Mouse (Mus musculus) stomach, embryonic 15.5 days (tissue): ENCODE measurements at regions not wholly inside any gene's neighbourhood (a gene's known extent, or its start where the extent isn't known, plus 50 kb on each side); places are given as distances from the start of the nearest gene placed in this dataset.

Experiments
- ATAC-seq: fragments of 200-750 bp; cut with Nextera tagmentation; 2 replicates; pipeline ENCODE4 v1.8.0; 2017; ENCODE audit warnings: low read depth, moderate number of reproducible peaks, moderate TSS enrichment; ENCODE audit not compliant: insufficient read depth, low FRiP score
- H3K27ac ChIP-seq: fragments of 300-500 bp; sonication (generic); 2 replicates; pipeline ENCODE4 v1.5.1; 2015; ENCODE audit warnings: mild to moderate bottlenecking, inconsistent platforms
- H3K27me3 ChIP-seq: fragments of 300-500 bp; sonication (generic); replicated peaks from 2 replicates; pipeline ENCODE4 v1.6.1; 2015; ENCODE audit warnings: inconsistent platforms
- H3K36me3 ChIP-seq: fragments of 300-500 bp; sonication (generic); 2 replicates; pipeline ENCODE4 v1.6.1; 2015; ENCODE audit warnings: inconsistent platforms
- H3K4me1 ChIP-seq: fragments of 300-500 bp; sonication (generic); 2 replicates; pipeline ENCODE4 v1.6.1; 2015; ENCODE audit warnings: inconsistent platforms
- H3K4me2 ChIP-seq: fragments of 300-500 bp; sonication (generic); 2 replicates; pipeline ENCODE4 v1.6.1; 2015; ENCODE audit warnings: mild to moderate bottlenecking, inconsistent platforms
- H3K4me3 ChIP-seq: fragments of 300-500 bp; sonication (generic); replicated peaks from 2 replicates; pipeline ENCODE4 v1.5.1; 2015; ENCODE audit warnings: inconsistent platforms
- H3K9ac ChIP-seq: fragments of 300-500 bp; sonication (generic); 2 replicates; pipeline ENCODE4 v1.6.1; 2015; ENCODE audit warnings: inconsistent platforms
- H3K9me3 ChIP-seq: fragments of 300-500 bp; sonication (generic); 2 replicates; pipeline ENCODE4 v1.6.1; 2016; ENCODE audit warnings: inconsistent platforms
- WGBS: fragments of 180-500 bp; shearing (Covaris S2); methylation state at CpG from one replicate; pipeline ENCODE4 v1.1.7; 2015; 5-methylcytosine and 5-hydroxymethylcytosine counted together

DNA sequence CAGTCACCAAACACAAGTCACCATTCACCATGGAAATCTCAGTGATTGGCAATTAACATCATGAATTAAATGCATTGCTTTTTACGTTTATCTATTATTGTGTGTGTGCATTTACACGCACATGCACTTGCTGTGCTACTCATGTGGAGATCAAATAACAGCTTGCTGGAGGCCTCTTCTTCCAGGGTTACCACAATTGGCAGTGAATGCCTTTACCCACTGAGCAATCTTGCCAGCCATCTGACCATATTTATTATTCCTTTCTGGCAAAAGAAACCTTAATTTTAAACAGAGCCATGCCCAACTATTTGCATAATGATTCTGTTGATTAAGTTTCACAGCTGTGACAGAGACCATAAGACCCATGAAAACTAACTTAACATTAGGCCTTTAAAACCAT lies 494.5 kb upstream of the 4930412O13Rik start:
- H3K4me3 ChIP-seq = no peak overlapping the region
- no peak for ATAC-seq

DNA sequence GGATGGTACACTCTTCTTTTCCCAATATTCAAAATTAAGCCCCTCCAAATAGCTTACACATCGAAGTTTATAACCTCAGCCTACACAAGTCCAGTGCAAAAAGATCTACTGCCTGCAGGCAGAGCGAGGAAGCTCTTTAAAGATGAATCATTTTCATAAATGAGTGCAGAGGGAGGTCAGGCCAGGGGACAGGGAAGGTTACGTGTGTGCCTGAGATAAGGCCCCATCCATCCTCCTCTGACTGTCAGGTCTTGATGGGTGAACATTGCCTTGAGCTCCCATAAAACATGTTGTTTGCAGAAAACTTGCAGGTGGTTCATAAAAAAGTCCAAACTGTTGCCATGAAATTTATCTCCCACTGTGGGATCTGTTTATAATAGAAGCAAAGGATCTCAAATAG lies 493.0 kb upstream of the 4930412O13Rik start:
- WGBS = 27% methylated on average over 3 of the region's 3 CpGs
- ATAC-seq = no peak
- H3K9me3 ChIP-seq = no peaks in the 10 kb centered on the region
- no peak overlapping the region for H3K4me3 ChIP-seq
- no peaks in the 10 kb centered on the region for H3K4me1 ChIP-seq
- no peak overlapping the region for H3K27ac ChIP-seq
- H3K9ac ChIP-seq = no peak overlapping the region
- H3K27me3 ChIP-seq = no peaks in the 10 kb centered on the region
- no peaks in the 10 kb centered on the region for H3K36me3 ChIP-seq
- H3K4me2 ChIP-seq = no peak overlapping the region

More for the DNA sequence above, 494.5 kb upstream of the 4930412O13Rik start:
- H3K4me2 ChIP-seq = no peak overlapping the region
- no peaks in the 10 kb centered on the region for H3K4me1 ChIP-seq
- H3K9ac ChIP-seq = no peak overlapping the region
- H3K36me3 ChIP-seq = no peaks in the 10 kb centered on the region
- WGBS = 84% methylated on average over 2 of the region's 2 CpGs
- H3K9me3 ChIP-seq = no peaks in the 10 kb centered on the region
- no peaks in the 10 kb centered on the region for H3K27me3 ChIP-seq
- no peak overlapping the region for H3K27ac ChIP-seq

DNA sequence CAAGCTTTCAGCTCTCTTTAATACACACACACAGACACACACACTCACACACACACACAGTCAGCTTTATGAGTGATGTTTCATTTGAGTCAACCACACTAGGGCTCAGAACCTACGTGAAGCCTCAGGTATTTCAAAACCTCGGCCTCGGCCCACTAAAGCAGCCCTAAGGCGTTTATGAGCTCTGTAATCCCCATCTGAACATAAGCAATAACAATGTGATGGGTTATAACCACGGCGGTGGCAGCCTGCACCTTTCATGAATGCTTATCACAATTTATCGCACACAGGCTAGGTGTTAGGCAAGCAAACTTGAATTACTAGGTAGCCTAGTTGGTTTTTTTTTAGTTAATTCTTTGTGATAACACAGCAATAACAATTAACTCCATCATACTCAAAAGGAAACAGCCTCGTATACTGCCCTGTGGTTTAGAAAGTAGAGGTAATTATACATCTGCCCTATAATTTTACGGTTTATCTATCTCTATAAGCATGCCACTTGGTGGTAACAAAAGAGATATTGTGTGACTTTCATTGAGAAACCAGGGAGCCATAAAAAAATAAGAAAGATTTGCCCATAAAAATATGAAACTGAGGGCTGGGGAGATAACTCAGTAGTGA lies 485.6 kb upstream of the 4930412O13Rik start:
- Histone ChIP-seq H3K36me3 (no peaks in the 10 kb centered on the region), H3K4me2 (no peak overlapping the region), H3K9ac (no peak overlapping the region), H3K9me3 (no peaks in the 10 kb centered on the region), H3K27ac (no peak overlapping the region), H3K27me3 (no peaks in the 10 kb centered on the region), H3K4me1 (no peaks in the 10 kb centered on the region), H3K4me3 (no peak overlapping the region)
- ATAC-seq = no peak
- 73% methylated on average over 9 of the region's 9 CpGs for WGBS

DNA sequence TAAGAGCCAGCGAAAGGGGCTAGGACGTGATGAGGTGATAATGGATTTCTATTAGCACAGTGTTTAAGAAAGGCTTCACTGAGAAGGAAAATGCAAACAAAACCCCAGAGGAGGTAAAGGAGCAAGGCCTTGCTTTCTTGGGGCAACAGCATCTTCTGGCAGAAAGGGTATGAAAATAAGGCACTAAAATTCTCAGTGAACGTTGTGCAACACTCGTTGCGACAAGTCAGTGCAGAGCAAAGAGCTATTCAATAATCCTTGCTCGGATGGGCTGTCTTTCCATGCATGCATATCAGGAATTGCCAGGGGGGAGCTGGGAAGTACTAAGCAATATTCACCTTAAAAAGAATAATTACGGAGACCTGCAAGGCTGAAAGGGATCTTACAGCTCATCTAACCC lies 479.6 kb upstream of the 4930412O13Rik start:
- Histone ChIP-seq H3K36me3 (no peaks in the 10 kb centered on the region), H3K4me2 (no peak overlapping the region), H3K9ac (no peak overlapping the region), H3K27ac (no peak overlapping the region), H3K4me1 (no peaks in the 10 kb centered on the region), H3K4me3 (no peak overlapping the region), H3K27me3 (no peaks in the 10 kb centered on the region), H3K9me3 (no peaks in the 10 kb centered on the region)
- 73% methylated on average over 7 of the region's 7 CpGs for WGBS
- no peak for ATAC-seq

DNA sequence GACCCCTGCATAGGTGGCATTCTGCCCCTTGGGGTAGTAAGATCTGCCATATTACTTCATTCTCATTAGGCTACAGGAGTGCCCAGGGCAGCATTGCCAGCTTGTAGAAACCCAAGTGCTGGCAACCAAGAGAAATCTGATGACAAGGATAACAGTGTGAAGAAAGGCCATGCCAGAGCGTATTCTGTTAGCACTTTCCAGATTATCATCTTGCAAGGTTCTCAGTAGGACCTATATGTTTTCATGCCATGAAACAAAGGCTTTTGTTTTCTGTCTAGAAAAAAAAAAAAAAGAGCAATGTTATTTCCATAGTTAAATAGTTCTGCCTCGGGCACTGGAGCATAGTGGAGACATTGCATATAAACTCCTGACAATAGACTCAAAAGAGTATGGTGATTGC lies 478.8 kb upstream of the 4930412O13Rik start:
- H3K4me1 ChIP-seq = no peaks in the 10 kb centered on the region
- no peak overlapping the region for H3K9ac ChIP-seq
- no peak overlapping the region for H3K4me2 ChIP-seq
- WGBS = 79% methylated on average over 2 of the region's 2 CpGs
- H3K9me3 ChIP-seq = no peaks in the 10 kb centered on the region
- H3K27me3 ChIP-seq = no peaks in the 10 kb centered on the region
- H3K4me3 ChIP-seq = no peak overlapping the region
- H3K36me3 ChIP-seq = no peaks in the 10 kb centered on the region
- ATAC-seq = no peak
- H3K27ac ChIP-seq = no peak overlapping the region

DNA sequence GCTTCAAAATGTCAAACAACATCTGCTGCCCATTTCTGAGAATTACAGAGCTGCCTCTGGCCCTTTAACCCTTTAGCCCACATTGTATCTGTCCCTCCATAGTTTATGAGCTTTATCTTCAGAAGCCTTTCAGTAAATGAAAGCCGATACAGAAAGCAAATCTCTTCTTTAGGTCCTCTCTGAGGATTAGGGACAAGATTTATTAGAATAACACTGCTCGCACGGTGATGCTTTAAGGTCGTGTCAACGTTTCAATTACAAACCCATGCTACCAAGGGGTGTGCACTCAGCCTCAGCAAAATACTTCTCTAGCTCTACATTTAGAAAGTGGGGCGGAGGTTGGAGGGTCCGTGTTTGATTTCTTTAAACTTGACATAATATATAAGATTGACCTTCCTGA lies 472.0 kb upstream of the 4930412O13Rik start:
- H3K4me2 ChIP-seq = no peak overlapping the region
- no peaks in the 10 kb centered on the region for H3K9me3 ChIP-seq
- no peaks in the 10 kb centered on the region for H3K4me1 ChIP-seq
- no peak for ATAC-seq
- no peak overlapping the region for H3K4me3 ChIP-seq
- no peaks in the 10 kb centered on the region for H3K27me3 ChIP-seq
- H3K36me3 ChIP-seq = no peaks in the 10 kb centered on the region
- WGBS = 33% methylated on average over 7 of the region's 7 CpGs
- no peak overlapping the region for H3K27ac ChIP-seq
- H3K9ac ChIP-seq = no peak overlapping the region

DNA sequence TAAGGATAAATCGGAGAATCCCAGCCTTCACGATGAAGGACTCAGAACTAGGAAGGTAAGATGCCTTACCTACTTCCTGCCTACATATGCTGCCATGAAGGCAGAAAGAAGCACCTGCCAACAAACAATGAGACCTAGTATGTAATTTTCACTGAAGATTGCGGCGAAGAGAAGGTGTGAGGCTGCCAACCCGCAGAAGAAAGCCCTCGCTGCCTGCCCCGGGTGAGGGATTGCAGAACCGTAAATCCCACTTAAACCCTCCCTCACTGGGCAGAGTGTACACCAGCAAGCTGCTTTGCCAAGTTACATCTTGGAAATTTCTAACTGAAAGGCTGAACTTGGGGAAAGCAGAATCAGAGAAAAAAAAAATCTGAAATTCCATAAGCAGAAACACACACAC lies 458.4 kb upstream of the 4930412O13Rik start:
- Histone ChIP-seq H3K9ac (no peak overlapping the region), H3K4me1 (no peaks in the 10 kb centered on the region), H3K9me3 (no peaks in the 10 kb centered on the region), H3K4me2 (no peak overlapping the region), H3K27ac (no peak overlapping the region), H3K36me3 (no peaks in the 10 kb centered on the region), H3K4me3 (no peak overlapping the region), H3K27me3 (no peaks in the 10 kb centered on the region)
- WGBS = 69% methylated on average over 8 of the region's 8 CpGs
- ATAC-seq = no peak

DNA sequence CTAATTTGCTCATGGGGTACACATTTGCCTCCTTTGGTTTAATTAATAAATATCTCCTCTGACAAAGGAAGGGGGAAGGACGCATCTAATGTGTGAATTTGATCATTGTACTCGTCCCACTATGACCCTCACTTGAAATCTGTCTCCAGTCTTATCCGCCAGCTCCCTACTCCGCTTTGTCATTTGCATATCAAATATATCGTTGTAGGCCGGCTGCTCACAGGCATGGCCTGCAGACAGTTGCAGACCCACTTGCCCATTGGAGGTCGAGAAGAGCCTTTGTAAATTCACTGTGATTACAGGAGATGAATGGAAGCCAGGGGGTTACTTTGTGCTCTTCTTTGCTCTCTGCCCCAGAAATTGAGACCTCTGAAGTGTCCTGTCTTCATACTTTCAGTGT lies 457.5 kb upstream of the 4930412O13Rik start:
- H3K27ac ChIP-seq = no peak overlapping the region
- no peaks in the 10 kb centered on the region for H3K9me3 ChIP-seq
- no peaks in the 10 kb centered on the region for H3K27me3 ChIP-seq
- H3K9ac ChIP-seq = no peak overlapping the region
- H3K4me2 ChIP-seq = no peak overlapping the region
- H3K36me3 ChIP-seq = no peaks in the 10 kb centered on the region
- no peak for ATAC-seq
- 52% methylated on average over 7 of the region's 7 CpGs for WGBS
- no peak overlapping the region for H3K4me3 ChIP-seq
- no peaks in the 10 kb centered on the region for H3K4me1 ChIP-seq

DNA sequence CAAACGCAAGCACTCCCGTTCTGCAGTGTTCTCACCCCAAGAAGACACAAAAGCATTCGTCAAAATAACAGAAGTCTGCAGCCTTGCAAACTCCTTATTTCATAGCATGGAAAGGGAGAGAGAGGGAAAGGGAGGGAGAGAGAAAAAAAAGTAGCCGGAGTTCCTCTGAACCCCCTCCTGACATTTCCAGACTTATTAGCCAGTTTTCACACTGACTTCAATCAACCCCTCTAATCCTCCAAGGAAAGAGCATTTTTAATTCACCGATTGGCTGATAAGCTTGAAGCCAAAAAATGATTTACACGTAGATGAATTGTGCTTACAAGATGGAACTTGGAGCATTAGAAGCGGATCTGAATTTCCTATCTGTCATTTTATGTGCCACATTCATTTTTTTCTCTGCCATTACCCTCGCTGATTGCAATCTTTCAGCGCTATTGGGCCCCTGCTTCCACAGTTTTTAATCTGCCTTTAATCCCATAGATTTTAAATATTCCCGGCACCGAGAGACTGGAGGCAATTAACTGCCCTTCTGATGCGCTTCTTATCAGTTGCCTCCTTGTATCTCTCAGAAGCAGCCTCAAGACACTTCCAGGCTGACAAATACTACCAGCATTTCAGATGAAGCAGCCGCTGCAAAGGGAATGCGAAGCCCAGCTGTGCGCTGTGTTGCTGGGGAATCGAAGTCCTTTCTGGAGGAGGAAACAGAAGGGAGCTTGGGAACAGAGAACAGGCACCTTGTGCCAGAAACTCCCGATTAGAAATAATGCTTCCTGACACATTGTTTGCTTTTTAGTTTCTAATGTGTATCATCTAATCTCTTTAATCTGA lies 447.7 kb upstream of the 4930412O13Rik start:
- ATAC-seq = no peak
- Histone ChIP-seq H3K9ac (no peak overlapping the region), H3K27me3 (no peaks in the 10 kb centered on the region), H3K9me3 (no peaks in the 10 kb centered on the region), H3K4me2 (no peak overlapping the region), H3K4me3 (no peak overlapping the region), H3K36me3 (no peaks in the 10 kb centered on the region), H3K27ac (no peak overlapping the region), H3K4me1 (no peaks in the 10 kb centered on the region)
- WGBS = 18% methylated on average over 17 of the region's 17 CpGs

DNA sequence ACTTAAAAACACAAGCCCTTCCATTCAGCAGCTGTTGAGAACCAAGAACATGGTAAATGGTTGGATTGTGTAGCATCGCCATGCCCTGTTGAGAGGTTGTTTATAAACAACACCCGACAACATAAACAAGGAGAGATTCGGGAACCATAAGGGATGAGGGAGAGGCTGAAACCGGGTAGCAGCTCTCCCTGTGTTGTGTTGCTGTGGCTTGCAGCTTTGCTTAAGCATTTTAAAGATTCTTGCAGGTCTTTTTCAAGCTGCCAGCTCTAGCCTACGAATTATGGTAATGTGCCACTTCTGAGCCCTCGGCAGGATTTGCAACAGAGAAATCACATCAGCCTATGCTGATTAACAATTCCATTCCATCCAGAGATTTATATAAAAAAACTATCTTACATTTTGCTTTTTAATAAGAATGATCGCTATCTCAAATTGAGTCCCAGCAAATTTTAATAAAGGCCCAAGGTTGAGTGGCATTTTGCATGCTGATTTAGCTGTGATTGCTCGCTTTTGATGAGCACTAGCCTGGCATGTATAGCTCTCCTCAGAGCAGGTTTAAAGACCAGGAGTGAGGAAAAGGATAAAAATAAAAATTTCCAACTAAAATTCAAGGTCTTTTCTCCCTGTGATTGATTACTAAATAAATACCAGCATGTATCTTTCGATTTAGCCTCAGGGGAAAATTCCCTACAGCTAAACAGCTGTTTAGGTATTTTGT lies 445.7 kb upstream of the 4930412O13Rik start:
- H3K9ac ChIP-seq = no peak overlapping the region
- no peak overlapping the region for H3K27ac ChIP-seq
- 49% methylated on average over 9 of the region's 9 CpGs for WGBS
- no peaks in the 10 kb centered on the region for H3K27me3 ChIP-seq
- no peaks in the 10 kb centered on the region for H3K4me1 ChIP-seq
- ATAC-seq = no peak
- no peaks in the 10 kb centered on the region for H3K9me3 ChIP-seq
- no peak overlapping the region for H3K4me3 ChIP-seq
- no peak overlapping the region for H3K4me2 ChIP-seq
- H3K36me3 ChIP-seq = no peaks in the 10 kb centered on the region

DNA sequence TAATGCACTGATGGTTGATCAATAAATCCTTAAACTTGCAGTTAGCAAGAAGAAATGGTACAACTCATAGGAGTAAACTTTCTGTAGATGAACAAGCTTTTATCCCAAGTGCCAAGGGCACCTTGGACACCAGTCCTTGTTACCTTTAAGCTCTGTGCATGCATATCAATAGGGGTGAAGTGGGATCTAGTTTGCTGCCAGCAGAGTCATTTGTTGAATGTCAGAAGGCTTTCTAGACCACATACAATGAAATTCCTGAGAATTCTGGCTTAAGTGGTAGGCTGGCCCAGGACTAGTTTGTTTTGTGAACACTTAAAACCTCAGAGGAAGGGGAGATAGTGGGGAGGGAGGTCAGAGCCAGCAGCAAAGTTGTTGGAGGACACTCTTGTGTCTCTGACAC lies 437.9 kb upstream of the 4930412O13Rik start:
- H3K9ac ChIP-seq = no peak overlapping the region
- H3K4me3 ChIP-seq = no peak overlapping the region
- no peaks in the 10 kb centered on the region for H3K36me3 ChIP-seq
- ATAC-seq = no peak
- H3K27me3 ChIP-seq = no peaks in the 10 kb centered on the region
- H3K27ac ChIP-seq = no peak overlapping the region
- H3K4me1 ChIP-seq = no peaks in the 10 kb centered on the region
- no peaks in the 10 kb centered on the region for H3K9me3 ChIP-seq
- H3K4me2 ChIP-seq = no peak overlapping the region

DNA sequence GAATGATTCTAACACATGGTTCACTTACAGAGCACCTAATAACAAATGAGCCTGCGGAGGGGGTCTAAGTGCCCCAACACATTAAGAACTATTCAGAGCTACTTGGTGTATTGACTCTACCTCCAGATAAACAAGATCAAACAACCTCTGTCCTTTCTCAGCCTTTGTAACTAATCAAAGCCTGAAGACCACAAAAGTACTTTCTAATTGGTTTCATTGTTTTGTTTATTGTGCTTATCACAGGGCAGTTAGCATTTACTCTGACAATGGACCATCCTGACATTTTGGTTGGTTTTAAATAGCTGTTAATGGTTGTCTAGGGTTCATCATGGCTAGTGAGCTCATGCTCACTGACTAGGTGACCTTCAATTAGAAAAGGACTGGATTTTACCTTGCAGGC lies 435.2 kb upstream of the 4930412O13Rik start:
- H3K27me3 ChIP-seq = no peaks in the 10 kb centered on the region
- no peaks in the 10 kb centered on the region for H3K4me1 ChIP-seq
- no peak overlapping the region for H3K9ac ChIP-seq
- H3K9me3 ChIP-seq = no peaks in the 10 kb centered on the region
- H3K4me2 ChIP-seq = no peak overlapping the region
- no peak overlapping the region for H3K27ac ChIP-seq
- no peak overlapping the region for H3K4me3 ChIP-seq
- no peak for ATAC-seq
- WGBS = 82% methylated on average over 1 of the region's 1 CpGs
- no peaks in the 10 kb centered on the region for H3K36me3 ChIP-seq
